Mouse (Mus musculus) heart, embryonic 11.5 days (tissue): ENCODE data around the gene Plcd1. TPM values are rescaled to one million over a fixed set of nuclear protein-coding genes. Genes with fewer than 3 reads are reported as not detected.

Experiments
- ATAC-seq: fragments of 200-750 bp; cut with Nextera tagmentation; replicated peaks from 2 replicates; pipeline ENCODE4 v1.8.0; 2017; ENCODE audit warnings: moderate library complexity; ENCODE audit not compliant: insufficient number of reproducible peaks, low FRiP score, low TSS enrichment
- H3K27ac ChIP-seq: fragments of 300-500 bp; sonication (generic); 2 replicates; pipeline ENCODE4 v1.5.1; 2014; ENCODE audit warnings: mild to moderate bottlenecking, low read depth, low read length
- H3K27me3 ChIP-seq: fragments of 300-500 bp; sonication (generic); 2 replicates; pipeline ENCODE4 v1.6.1; 2014; ENCODE audit warnings: mild to moderate bottlenecking, low read length, mixed read lengths; ENCODE audit not compliant: control insufficient read depth, insufficient read depth
- H3K36me3 ChIP-seq: fragments of 300-500 bp; sonication (generic); 2 replicates; pipeline ENCODE4 v1.6.1; 2014; ENCODE audit warnings: mild to moderate bottlenecking, low read length, moderate library complexity, mixed read lengths; ENCODE audit not compliant: control insufficient read depth, insufficient read depth
- H3K4me1 ChIP-seq: fragments of 300-500 bp; sonication (generic); 2 replicates; pipeline ENCODE4 v1.6.1; 2014; ENCODE audit warnings: low read length; ENCODE audit not compliant: control insufficient read depth, insufficient read depth
- H3K4me2 ChIP-seq: fragments of 300-500 bp; sonication (generic); 2 replicates; pipeline ENCODE4 v1.6.1; 2014; ENCODE audit warnings: mild to moderate bottlenecking, moderate library complexity
- H3K4me3 ChIP-seq: fragments of 300-500 bp; sonication (generic); 2 replicates; pipeline ENCODE4 v1.5.1; 2014; ENCODE audit warnings: low read depth, low read length
- H3K9ac ChIP-seq: fragments of 300-500 bp; sonication (generic); 2 replicates; pipeline ENCODE4 v1.6.1; 2014; ENCODE audit warnings: mild to moderate bottlenecking, low read depth, low read length, moderate library complexity
- H3K9me3 ChIP-seq: fragments of 300-500 bp; sonication (generic); replicated peaks from 2 replicates; pipeline ENCODE4 v1.6.1; 2016; ENCODE audit warnings: low read length; ENCODE audit not compliant: control insufficient read depth
- WGBS: fragments of 180-500 bp; shearing (Covaris S2); extraction: QIAGEN DNeasy Blood & Tissue Kit; methylation state at CpG from one replicate; pipeline ENCODE4 v1.1.7; 2014; ENCODE audit not compliant: insufficient replicate concordance; 5-methylcytosine and 5-hydroxymethylcytosine counted together
- polyA plus RNA-seq: library from polyadenylated mRNA; unstranded; fragments of >200 nt; fragmentation: Nextera tagmentation; extraction: Ambion mirVana; gene quantifications from 2 replicates; pipeline ENCODE4 v1.2.1, GENCODE M21; 2014

Plcd1 gene
- polyA plus RNA-seq, 1 experiment from 2014 or later: 18.2 TPM

DNA sequence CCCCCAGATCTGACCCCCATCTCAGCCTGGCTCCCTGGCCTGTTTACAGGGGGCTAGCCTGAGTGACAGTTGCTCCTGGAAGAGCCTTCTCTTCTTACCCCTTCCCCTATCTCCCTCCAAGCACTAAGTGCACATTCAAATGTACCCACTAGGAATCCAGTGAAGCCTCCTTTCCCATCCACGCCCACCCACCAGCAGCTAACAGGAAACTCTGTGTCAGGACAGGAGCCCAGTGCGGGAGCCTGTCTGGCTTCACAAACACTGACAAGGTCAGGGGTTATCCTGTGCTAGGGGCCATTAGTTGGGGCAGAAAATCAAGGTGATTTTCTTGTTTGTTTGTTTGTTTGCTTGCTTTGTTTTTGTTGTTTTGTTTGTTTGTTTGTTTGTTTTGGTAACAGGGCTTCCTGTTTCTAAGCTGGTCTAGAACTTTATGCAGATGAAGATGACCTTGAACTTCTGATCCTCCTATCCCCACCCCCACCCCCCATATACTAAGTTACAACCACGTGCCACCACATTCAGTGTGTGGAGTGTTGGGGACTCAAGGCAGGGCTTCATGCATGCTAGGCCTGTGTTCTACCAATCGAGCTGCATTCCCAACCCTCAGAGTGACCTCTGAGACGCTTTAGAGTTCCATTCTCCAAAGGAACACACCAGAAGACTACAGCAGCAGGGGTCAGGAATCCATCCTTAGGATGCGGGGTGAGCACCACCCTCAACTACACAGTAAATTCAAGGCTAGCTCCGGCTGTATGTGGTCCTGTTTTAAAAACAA is 10.5 kb downstream of the Plcd1 start:
- no peaks in the 10 kb centered on the region for H3K9me3 ChIP-seq
- WGBS: 61% methylated on average over 7 of the region's 7 CpGs

GRCm38 (mm10) chr9:119082039-119082438 is 11.3 kb downstream of the Plcd1 start:
- H3K4me1 ChIP-seq: peaks cover 27% of the 10 kb centered on the region
- H3K27ac ChIP-seq: peak overlapping the region; percentile 62
- H3K27me3 ChIP-seq: no peaks in the 10 kb centered on the region
- no peak overlapping the region for H3K4me2 ChIP-seq
- H3K4me3 ChIP-seq: no peak overlapping the region
- H3K9ac ChIP-seq: peak overlapping the region; percentile 43; the same call in 1 of the 2 replicates
- H3K9me3 ChIP-seq: no peaks in the 10 kb centered on the region
- WGBS: 21% methylated on average over 8 of the region's 8 CpGs
- no peak for ATAC-seq
- H3K36me3 ChIP-seq: no peaks in the 10 kb centered on the region; the same call in 1 of the 2 replicates

More for the DNA sequence above, 10.5 kb downstream of the Plcd1 start:
- no peaks in the 10 kb centered on the region for H3K27me3 ChIP-seq
- peaks cover 31% of the 10 kb centered on the region for H3K4me1 ChIP-seq
- ATAC-seq: no peak
- no peaks in the 10 kb centered on the region; the same call in 1 of the 2 replicates for H3K36me3 ChIP-seq
- no peak overlapping the region for H3K9ac ChIP-seq
- H3K4me3 ChIP-seq: no peak overlapping the region
- no peak overlapping the region for H3K4me2 ChIP-seq
- peak overlapping the region; percentile 62 for H3K27ac ChIP-seq

- no peak overlapping the region for H3K4me3 ChIP-seq
- H3K27ac ChIP-seq: no peak overlapping the region
- peaks cover 6% of the 10 kb centered on the region for H3K36me3 ChIP-seq
- 75% methylated on average over 5 of the region's 5 CpGs for WGBS
- no peak overlapping the region for H3K4me2 ChIP-seq
- peaks cover 22% of the 10 kb centered on the region for H3K4me1 ChIP-seq
- no peaks in the 10 kb centered on the region for H3K9me3 ChIP-seq
- no peak for ATAC-seq
- no peak overlapping the region for H3K9ac ChIP-seq
- H3K27me3 ChIP-seq: no peaks in the 10 kb centered on the region
These were observed 13.1 kb downstream of the Plcd1 start for GRCm38 (mm10) chr9:119080040-119080675.

DNA sequence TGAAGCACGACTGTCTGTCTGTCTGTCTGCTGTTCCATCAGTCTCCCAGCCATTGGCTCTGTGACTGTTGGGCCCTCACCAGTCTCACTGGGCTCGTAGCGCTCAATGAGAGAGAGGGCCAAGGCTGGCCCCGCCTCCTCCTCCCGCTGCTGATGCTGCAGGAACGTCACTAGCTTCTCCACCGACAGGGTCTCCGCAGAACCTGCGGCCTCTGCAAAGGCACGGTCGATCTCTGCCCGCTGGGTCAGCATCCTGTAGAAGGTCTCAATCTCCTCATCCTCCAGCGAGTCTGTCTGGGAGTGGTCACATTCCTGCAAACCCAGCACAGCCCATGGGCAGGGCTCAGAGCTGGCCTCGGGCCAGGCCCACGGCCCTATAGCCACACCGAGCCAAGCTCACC is 17.6 kb downstream of the Plcd1 start:
- Histone ChIP-seq H3K27ac (no peak overlapping the region), H3K4me2 (0 out of 2 replicates have a peak overlapping the region, but pooled peaks have one; percentile 5), H3K27me3 (no peaks in the 10 kb centered on the region), H3K9ac (no peak overlapping the region), H3K36me3 (peaks cover 15% of the 10 kb centered on the region), H3K9me3 (no peaks in the 10 kb centered on the region), H3K4me1 (peaks cover 12% of the 10 kb centered on the region; the same call in 1 of the 2 replicates), H3K4me3 (no peak overlapping the region)
- no peak for ATAC-seq
- 59% methylated on average over 16 of the region's 16 CpGs for WGBS

DNA sequence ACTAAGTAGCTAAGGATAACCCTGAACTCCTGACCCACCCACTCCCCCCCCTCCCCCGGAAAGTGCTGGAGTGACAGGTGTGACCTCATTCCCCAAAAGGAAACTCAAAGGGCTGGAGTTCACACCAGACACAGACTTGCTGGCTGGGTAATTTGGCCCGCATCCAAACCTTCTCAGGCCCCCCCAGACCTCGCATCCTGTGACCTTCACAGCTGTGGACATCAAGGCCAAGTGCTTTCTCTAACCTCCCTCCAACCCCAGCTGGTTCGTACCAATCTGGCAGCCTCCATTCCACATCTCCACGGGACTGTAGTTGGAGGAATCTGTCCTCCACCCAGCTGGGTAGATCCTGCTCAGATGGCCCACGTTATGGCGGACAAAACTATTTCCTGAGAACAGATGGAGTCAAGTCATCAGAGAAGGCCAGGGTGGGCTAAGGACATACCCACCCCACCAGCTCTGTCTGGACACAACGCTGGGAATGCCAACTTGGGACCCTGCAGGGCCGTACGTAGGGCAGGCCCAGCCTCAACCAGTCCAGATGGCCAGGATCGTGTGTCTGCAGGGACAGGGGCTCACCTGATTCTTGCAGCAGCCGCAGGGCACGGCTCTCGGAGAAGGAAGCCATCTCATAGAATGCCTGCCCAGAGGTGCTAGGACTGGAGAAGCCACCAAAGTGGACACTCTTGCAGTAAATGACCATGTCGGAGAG is 20.0 kb downstream of the Plcd1 start:
- ATAC-seq: no peak
- 69% methylated on average over 15 of the region's 15 CpGs for WGBS
- H3K27me3 ChIP-seq: no peaks in the 10 kb centered on the region
- no peak overlapping the region for H3K27ac ChIP-seq
- H3K4me2 ChIP-seq: no peak overlapping the region
- peaks cover 16% of the 10 kb centered on the region for H3K4me1 ChIP-seq
- no peak overlapping the region for H3K9ac ChIP-seq
- H3K36me3 ChIP-seq: peaks cover 15% of the 10 kb centered on the region
- no peak overlapping the region for H3K4me3 ChIP-seq
- no peaks in the 10 kb centered on the region for H3K9me3 ChIP-seq

DNA sequence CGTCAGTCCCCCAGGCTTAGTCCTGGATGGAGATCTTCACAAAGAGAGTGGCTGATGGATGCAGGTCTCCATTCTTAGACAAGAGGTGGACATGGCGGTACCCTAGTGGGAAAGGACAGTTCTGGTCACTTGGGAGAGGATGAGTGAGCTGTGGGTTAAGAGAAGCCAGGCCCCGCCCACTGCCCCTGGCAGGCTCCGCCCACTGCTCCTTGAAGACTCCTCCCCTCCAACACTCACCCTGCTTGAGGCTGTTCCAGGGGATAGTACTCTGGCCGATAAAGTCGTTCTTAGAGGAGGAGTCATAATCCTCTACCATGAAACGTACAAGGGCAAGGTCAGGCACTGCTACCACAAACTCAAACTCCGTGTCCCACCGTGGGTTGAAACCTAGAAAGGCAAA is 21.5 kb downstream of the Plcd1 start:
- H3K27me3 ChIP-seq: no peaks in the 10 kb centered on the region
- H3K4me1 ChIP-seq: peaks cover 16% of the 10 kb centered on the region
- no peaks in the 10 kb centered on the region for H3K9me3 ChIP-seq
- H3K4me2 ChIP-seq: no peak overlapping the region
- no peak overlapping the region for H3K27ac ChIP-seq
- no peak overlapping the region for H3K4me3 ChIP-seq
- 57% methylated on average over 9 of the region's 9 CpGs for WGBS
- no peak overlapping the region for H3K9ac ChIP-seq
- no peak for ATAC-seq
- peaks cover 15% of the 10 kb centered on the region for H3K36me3 ChIP-seq

DNA sequence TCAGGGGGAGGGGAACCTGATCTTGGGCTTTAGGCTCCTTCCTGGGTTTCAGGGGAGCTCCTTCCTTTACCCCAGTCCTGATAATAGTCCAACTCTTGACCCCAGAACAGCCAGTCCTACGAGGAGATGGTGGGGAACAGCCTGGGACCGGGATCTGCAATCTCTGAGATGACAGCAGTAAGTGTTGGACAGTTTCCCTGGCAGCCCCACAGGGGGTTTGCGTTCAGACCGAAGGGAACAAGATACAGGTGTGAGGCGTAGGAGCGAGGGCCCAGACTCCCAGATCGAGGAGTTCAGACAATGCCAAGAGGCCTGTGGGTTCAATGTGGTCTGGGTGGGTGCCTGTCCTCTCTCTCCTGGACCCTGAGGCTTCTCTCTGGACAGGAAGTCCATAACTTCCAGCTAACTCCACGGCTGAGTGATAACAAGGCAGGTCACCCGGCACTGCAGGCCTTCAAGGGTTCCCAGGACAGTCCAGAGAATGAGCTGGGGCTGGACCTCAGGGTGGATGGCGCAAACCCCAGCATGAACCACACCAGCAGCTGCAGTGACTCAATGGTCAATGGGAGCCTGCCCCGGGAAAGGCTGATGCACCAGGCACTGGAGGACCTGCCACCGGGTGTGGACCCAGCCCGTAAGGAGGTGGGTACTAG is 23.0 kb downstream of the Plcd1 start:
- Histone ChIP-seq H3K4me1 (peaks cover 9% of the 10 kb centered on the region; the same call in 1 of the 2 replicates), H3K27ac (no peak overlapping the region), H3K9me3 (no peaks in the 10 kb centered on the region), H3K4me3 (no peak overlapping the region), H3K4me2 (no peak overlapping the region), H3K9ac (no peak overlapping the region), H3K36me3 (peaks cover 9% of the 10 kb centered on the region; the same call in 1 of the 2 replicates), H3K27me3 (no peaks in the 10 kb centered on the region)
- 61% methylated on average over 13 of the region's 13 CpGs for WGBS
- no peak for ATAC-seq

DNA sequence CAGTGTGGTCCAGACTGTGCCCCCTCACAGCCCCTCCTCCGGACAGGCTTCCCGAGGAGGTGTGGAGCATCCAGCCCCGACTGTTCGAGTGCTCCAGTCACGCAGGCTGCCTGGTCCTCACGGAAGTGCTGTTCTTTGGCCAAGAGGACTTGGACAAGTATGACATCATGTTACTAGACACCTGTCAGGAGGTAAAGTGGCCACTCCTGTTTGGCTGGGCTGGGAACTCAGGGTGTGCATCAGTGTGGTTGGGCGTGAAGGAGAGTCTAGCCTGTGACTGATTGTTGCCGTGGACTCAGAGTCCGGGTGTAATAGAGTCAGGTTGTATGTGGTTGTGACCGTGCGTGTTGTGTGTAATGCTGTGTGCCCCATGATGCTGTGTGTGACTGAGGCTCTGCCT is 25.0 kb downstream of the Plcd1 start:
- WGBS: 85% methylated on average over 11 of the region's 11 CpGs
- ATAC-seq: no peak
- H3K4me1 ChIP-seq: peaks cover 9% of the 10 kb centered on the region
- peaks cover 7% of the 10 kb centered on the region; the same call in 1 of the 2 replicates for H3K36me3 ChIP-seq
- H3K9me3 ChIP-seq: no peaks in the 10 kb centered on the region
- H3K4me2 ChIP-seq: no peak overlapping the region
- H3K27me3 ChIP-seq: no peaks in the 10 kb centered on the region
- no peak overlapping the region for H3K4me3 ChIP-seq
- H3K27ac ChIP-seq: no peak overlapping the region
- no peak overlapping the region for H3K9ac ChIP-seq
